ENCODE assay signal across 23 mouse cellular contexts in genomic region chr6:119892711-119893110, GRCm38 (mm10). TPM values are rescaled to one million over a fixed set of nuclear protein-coding genes. Genes with fewer than 3 reads are reported as not detected.
DNase-seq lines count a peak whose midpoint lies in the region; ATAC-seq and TF ChIP-seq lines count a peak whose summit lies in the region.
"Had no signal": no experiment of that assay in that cellular context is flagged by ENCODE, and none has a peak within 500 bp of the region (broad histone marks: within the 10 kb centered on the region; RNA-seq: fewer than 3 reads in every experiment).

No protein-coding gene starts in this region.

- DNase-seq in stomach, postnatal 0 days (ENCODE audit: low spot score) = no peak
- DNase-seq in neural tube, embryonic 10.5 days (ENCODE audit: extremely low spot score, low spot score) = no peak
- DNase-seq in urinary bladder, postnatal 25 days (ENCODE audit: low spot score) = no peak
- DNase-seq: adrenal gland, adult 2 months; adrenal gland, postnatal 10 days; adrenal gland, postnatal 25 days; cerebellum, adult 11 months; cerebellum, adult 18-20 months; cerebellum, adult 8-10 months; cerebellum, postnatal 10 days; cerebellum, postnatal 25 days; embryo, embryonic 11 days had no signal

- TF ChIP-seq EP300 in stomach, postnatal 0 days (optimal IDR thresholded peaks at IDR 0.05) = no peak

- peak; percentile 90 for ATAC-seq in common myeloid progenitor, adult 5-6 weeks (replicated peaks; ENCODE audit: low read depth, poor library complexity, severe bottlenecking)
- ATAC-seq in granulocyte monocyte progenitor cell, adult 5-6 weeks (replicated peaks; ENCODE audit: poor library complexity, severe bottlenecking) = peak; percentile 71
- ATAC-seq in megakaryocyte, adult 5-6 weeks (ENCODE audit: poor library complexity, severe bottlenecking) = peak; percentile 72
- ATAC-seq in megakaryocyte-erythroid progenitor cell, adult 5-6 weeks (replicated peaks; ENCODE audit: low FRiP score, low TSS enrichment, poor library complexity, severe bottlenecking) = peak; percentile 63
- no peak for ATAC-seq in stomach, postnatal 0 days (ENCODE audit: low FRiP score, low TSS enrichment)
- ATAC-seq: forebrain, embryonic 14.5 days; forebrain, embryonic 16.5 days had no signal

- no peak overlapping the region for H3K4me2 ChIP-seq in stomach, postnatal 0 days (replicated peaks; ENCODE audit: low read depth)
- H3K4me2 ChIP-seq: embryonic facial prominence, embryonic 13.5 days; embryonic facial prominence, embryonic 15.5 days; forebrain, embryonic 12.5 days had no signal

- 88% methylated on average over 7 of the region's 7 CpGs for WGBS in stomach, postnatal 0 days

- H3K4me1 ChIP-seq in stomach, postnatal 0 days (replicated peaks; ENCODE audit: control insufficient read depth, insufficient read depth) = no peaks in the 10 kb centered on the region
- H3K4me1 ChIP-seq: embryonic facial prominence, embryonic 13.5 days; embryonic facial prominence, embryonic 15.5 days; forebrain, embryonic 12.5 days had no signal

- no peak overlapping the region for H3K27ac ChIP-seq in stomach, postnatal 0 days (replicated peaks)
- H3K27ac ChIP-seq: embryonic facial prominence, embryonic 13.5 days; embryonic facial prominence, embryonic 15.5 days; forebrain, embryonic 10.5 days; forebrain, embryonic 12.5 days had no signal

- H3K9me3 ChIP-seq in stomach, postnatal 0 days (ENCODE audit: control insufficient read depth, low read length) = no peaks in the 10 kb centered on the region
- H3K9me3 ChIP-seq: embryonic facial prominence, embryonic 13.5 days; embryonic facial prominence, embryonic 15.5 days; forebrain, embryonic 10.5 days; forebrain, embryonic 12.5 days had no signal

- no peak overlapping the region for H3K9ac ChIP-seq in stomach, postnatal 0 days (ENCODE audit: low read length)
- H3K9ac ChIP-seq: embryonic facial prominence, embryonic 13.5 days; embryonic facial prominence, embryonic 15.5 days; forebrain, embryonic 12.5 days had no signal

- H3K36me3 ChIP-seq in stomach, postnatal 0 days (ENCODE audit: control insufficient read depth, insufficient read depth, low read length) = no peaks in the 10 kb centered on the region
- H3K36me3 ChIP-seq: embryonic facial prominence, embryonic 13.5 days; embryonic facial prominence, embryonic 15.5 days; forebrain, embryonic 10.5 days; forebrain, embryonic 12.5 days had no signal

- no peak for TF ChIP-seq CTCF in stomach, postnatal 0 days (IDR thresholded peaks at IDR 0.05; ENCODE audit: low read depth)

- H3K4me3 ChIP-seq in stomach, postnatal 0 days (ENCODE audit: low read depth, low read length) = no peak overlapping the region
- H3K4me3 ChIP-seq: embryonic facial prominence, embryonic 13.5 days; embryonic facial prominence, embryonic 15.5 days; erythroblast, embryonic 14.5 days; forebrain, embryonic 10.5 days; forebrain, embryonic 12.5 days had no signal

- H3K27me3 ChIP-seq in stomach, postnatal 0 days (ENCODE audit: control insufficient read depth, insufficient read depth, low read length) = no peaks in the 10 kb centered on the region
- H3K27me3 ChIP-seq: embryonic facial prominence, embryonic 13.5 days; embryonic facial prominence, embryonic 15.5 days; forebrain, embryonic 12.5 days had no signal

RNA-seq across cellular contexts. Expression of gene Rad52, which starts 9.8 kb away (rescaled TPM):
- total RNA-seq in common myeloid progenitor, adult 5-6 weeks (2017) = 17.9 and 21.1 TPM in 2 replicates
- total RNA-seq in granulocyte monocyte progenitor cell, adult 5-6 weeks (2014; fragmentation: Nextera tagmentation) = 14.2 and 27.1 TPM in 2 replicates
- 14.9 and 19.9 TPM in 2 replicates for total RNA-seq in granulocyte monocyte progenitor cell, adult 5-6 weeks (2017)
- total RNA-seq in megakaryocyte, adult 5-6 weeks (2015) = 19.2 and 19.9 TPM in 2 replicates
- total RNA-seq in megakaryocyte, adult 5-6 weeks (2017) = 12.4 and 13.2 TPM in 2 replicates
- 45.9 and 58.5 TPM in 2 replicates for total RNA-seq in megakaryocyte-erythroid progenitor cell, adult 5-6 weeks (2014; fragmentation: Nextera tagmentation)
- total RNA-seq in megakaryocyte-erythroid progenitor cell, adult 5-6 weeks (2017) = 35.6 and 41.9 TPM in 2 replicates
- polyA plus RNA-seq in stomach, postnatal 0 days (2015; fragmentation: Nextera tagmentation; extraction: Ambion mirVana) = 6.8 TPM in 2 replicates

RNA-seq across cellular contexts. Expression of gene Erc1, which starts 44.7 kb away (rescaled TPM):
- 11.5 and 13.9 TPM in 2 replicates for total RNA-seq in common myeloid progenitor, adult 5-6 weeks (2017)
- 6.6 and 7.5 TPM in 2 replicates for total RNA-seq in granulocyte monocyte progenitor cell, adult 5-6 weeks (2014; fragmentation: Nextera tagmentation)
- 4.7 and 7.2 TPM in 2 replicates for total RNA-seq in granulocyte monocyte progenitor cell, adult 5-6 weeks (2017)
- 1.0 and 1.3 TPM in 2 replicates for total RNA-seq in megakaryocyte, adult 5-6 weeks (2015)
- total RNA-seq in megakaryocyte, adult 5-6 weeks (2017) = 2.1 and 5.2 TPM in 2 replicates
- 12.8 and 13.5 TPM in 2 replicates for total RNA-seq in megakaryocyte-erythroid progenitor cell, adult 5-6 weeks (2014; fragmentation: Nextera tagmentation)
- total RNA-seq in megakaryocyte-erythroid progenitor cell, adult 5-6 weeks (2017) = 13.5 and 22.3 TPM in 2 replicates
- polyA plus RNA-seq in stomach, postnatal 0 days (2015; fragmentation: Nextera tagmentation; extraction: Ambion mirVana) = 5.8 and 6.5 TPM in 2 replicates
